ENCODE assay signal across 18 mouse cellular contexts in genomic region chrX:52694392-52694791, GRCm38 (mm10).
A peak's percentile ranks its signal among the peaks of the same experiment; 100 is the strongest.
DNase-seq lines count a peak whose midpoint lies in the region; ATAC-seq and TF ChIP-seq lines count a peak whose summit lies in the region.
"Had no signal": no experiment of that assay in that cellular context is flagged by ENCODE, and none has a peak within 500 bp of the region (broad histone marks: within the 10 kb centered on the region; RNA-seq: fewer than 3 reads in every experiment).

No protein-coding gene starts in this region.

- peak; percentile 46 for TF ChIP-seq CTCF in forebrain, postnatal 0 days (IDR thresholded peaks at IDR 0.05; ENCODE audit: low read depth)

- no peak overlapping the region for H3K27ac ChIP-seq in forebrain, postnatal 0 days (ENCODE audit: low read depth, low read length)
- no peak overlapping the region for H3K27ac ChIP-seq in forebrain, embryonic 15.5 days (replicated peaks)
- no peak overlapping the region for H3K27ac ChIP-seq in limb, embryonic 14.5 days (replicated peaks; ENCODE audit: low read depth, low read length)
- H3K27ac ChIP-seq in limb, embryonic 10.5 days = no peak overlapping the region
- H3K27ac ChIP-seq in embryonic facial prominence, embryonic 14.5 days (replicated peaks; ENCODE audit: low read depth, low read length) = no peak overlapping the region
- H3K27ac ChIP-seq: hindbrain, embryonic 10.5 days; lung, embryonic 15.5 days; midbrain, embryonic 12.5 days; neural tube, embryonic 13.5 days had no signal

- no peaks in the 10 kb centered on the region for H3K4me1 ChIP-seq in forebrain, postnatal 0 days (ENCODE audit: insufficient read depth)
- H3K4me1 ChIP-seq in forebrain, embryonic 15.5 days = no peaks in the 10 kb centered on the region
- H3K4me1 ChIP-seq in limb, embryonic 14.5 days (ENCODE audit: control insufficient read depth, insufficient read depth, low read length) = no peaks in the 10 kb centered on the region
- no peaks in the 10 kb centered on the region for H3K4me1 ChIP-seq in limb, embryonic 10.5 days
- H3K4me1 ChIP-seq in embryonic facial prominence, embryonic 14.5 days (ENCODE audit: control insufficient read depth, insufficient read depth, low read length) = no peaks in the 10 kb centered on the region
- H3K4me1 ChIP-seq: hindbrain, embryonic 10.5 days; lung, embryonic 15.5 days; midbrain, embryonic 12.5 days; neural tube, embryonic 13.5 days had no signal

- H3K9ac ChIP-seq in forebrain, postnatal 0 days = no peak overlapping the region
- no peak overlapping the region for H3K9ac ChIP-seq in forebrain, embryonic 15.5 days (replicated peaks)
- no peak overlapping the region for H3K9ac ChIP-seq in limb, embryonic 14.5 days (ENCODE audit: low read depth, low read length, severe bottlenecking)
- no peak overlapping the region for H3K9ac ChIP-seq in embryonic facial prominence, embryonic 14.5 days (ENCODE audit: low read depth, low read length)
- H3K9ac ChIP-seq: lung, embryonic 15.5 days; midbrain, embryonic 12.5 days; neural tube, embryonic 13.5 days had no signal

- ATAC-seq in forebrain, postnatal 0 days = no peak
- no peak for ATAC-seq in forebrain, embryonic 15.5 days (replicated peaks)
- ATAC-seq in limb, embryonic 14.5 days (ENCODE audit: low FRiP score, low read depth) = no peak
- ATAC-seq in embryonic facial prominence, embryonic 14.5 days (ENCODE audit: low read depth) = no peak

- H3K4me2 ChIP-seq in forebrain, postnatal 0 days (ENCODE audit: low read depth) = no peak overlapping the region
- no peak overlapping the region for H3K4me2 ChIP-seq in forebrain, embryonic 15.5 days (replicated peaks)
- no peak overlapping the region for H3K4me2 ChIP-seq in limb, embryonic 14.5 days (replicated peaks; ENCODE audit: low read depth, low read length, severe bottlenecking)
- H3K4me2 ChIP-seq in embryonic facial prominence, embryonic 14.5 days (ENCODE audit: low read depth, low read length) = no peak overlapping the region
- H3K4me2 ChIP-seq: heart, embryonic 11.5 days; lung, embryonic 15.5 days; midbrain, embryonic 12.5 days; neural tube, embryonic 13.5 days had no signal

- DNase-seq in forebrain, postnatal 0 days = peak; percentile 1
- DNase-seq in limb, embryonic 14.5 days (ENCODE audit: low spot score) = peak; percentile 52
- no peak for DNase-seq in limb, embryonic 10.5 days (ENCODE audit: low spot score)
- DNase-seq in CD4-positive, CD25-positive, alpha-beta regulatory T cell, adult 2 months (ENCODE audit: low read depth, low spot score) = peak; percentile 13
- DNase-seq in embryonic facial prominence, embryonic 14.5 days (ENCODE audit: low spot score) = peak; percentile 49
- DNase-seq in kidney, postnatal 36 days = no peak
- no peak for DNase-seq in c-Kit-positive CD71-positive TER-119-positive erythroid progenitor cells, embryonic 14.5 days (ENCODE audit: low spot score)
- DNase-seq: adrenal gland, adult 2 months; cerebellum, postnatal 36 days; kidney, adult 9 months; layer of hippocampus, adult 9-11 months; thymus, postnatal 25 days had no signal

- H3K4me3 ChIP-seq in forebrain, postnatal 0 days (ENCODE audit: low read depth, low read length) = no peak overlapping the region
- no peak overlapping the region for H3K4me3 ChIP-seq in forebrain, embryonic 15.5 days
- no peak overlapping the region for H3K4me3 ChIP-seq in limb, embryonic 14.5 days (replicated peaks; ENCODE audit: low read length)
- H3K4me3 ChIP-seq in limb, embryonic 10.5 days = no peak overlapping the region
- H3K4me3 ChIP-seq in embryonic facial prominence, embryonic 14.5 days (ENCODE audit: low read depth, low read length) = no peak overlapping the region
- H3K4me3 ChIP-seq: hindbrain, embryonic 10.5 days; lung, embryonic 15.5 days; midbrain, embryonic 12.5 days; neural tube, embryonic 13.5 days had no signal

- TF ChIP-seq POLR2A in limb, embryonic 14.5 days (IDR thresholded peaks at IDR 0.05; ENCODE audit: borderline replicate concordance, extremely low read depth, insufficient read depth, insufficient read length) = no peak

- H3K9me3 ChIP-seq in forebrain, postnatal 0 days (ENCODE audit: low read length) = no peaks in the 10 kb centered on the region
- no peaks in the 10 kb centered on the region for H3K9me3 ChIP-seq in forebrain, embryonic 15.5 days
- H3K9me3 ChIP-seq in limb, embryonic 14.5 days (ENCODE audit: control insufficient read depth, low read length) = no peaks in the 10 kb centered on the region
- no peaks in the 10 kb centered on the region for H3K9me3 ChIP-seq in limb, embryonic 10.5 days (replicated peaks)
- H3K9me3 ChIP-seq in embryonic facial prominence, embryonic 14.5 days (ENCODE audit: control insufficient read depth, low read length) = no peaks in the 10 kb centered on the region
- H3K9me3 ChIP-seq: hindbrain, embryonic 10.5 days; lung, embryonic 15.5 days; midbrain, embryonic 12.5 days; neural tube, embryonic 13.5 days had no signal

- H3K36me3 ChIP-seq in forebrain, postnatal 0 days (ENCODE audit: insufficient read depth) = no peaks in the 10 kb centered on the region
- no peaks in the 10 kb centered on the region for H3K36me3 ChIP-seq in forebrain, embryonic 15.5 days
- no peaks in the 10 kb centered on the region for H3K36me3 ChIP-seq in limb, embryonic 14.5 days (ENCODE audit: control insufficient read depth, insufficient read depth, low read length)
- H3K36me3 ChIP-seq in limb, embryonic 10.5 days = no peaks in the 10 kb centered on the region
- H3K36me3 ChIP-seq in embryonic facial prominence, embryonic 14.5 days (ENCODE audit: control insufficient read depth, insufficient read depth, low read length) = no peaks in the 10 kb centered on the region
- H3K36me3 ChIP-seq: hindbrain, embryonic 10.5 days; lung, embryonic 15.5 days; midbrain, embryonic 12.5 days; neural tube, embryonic 13.5 days had no signal

- WGBS in forebrain, postnatal 0 days = 51% methylated on average over 2 of the region's 2 CpGs
- WGBS in forebrain, embryonic 15.5 days = 51% methylated on average over 2 of the region's 2 CpGs
- WGBS in limb, embryonic 14.5 days = 37% methylated on average over 2 of the region's 2 CpGs
- 45% methylated on average over 2 of the region's 2 CpGs for WGBS in limb, embryonic 10.5 days
- WGBS in embryonic facial prominence, embryonic 14.5 days = 23% methylated on average over 2 of the region's 2 CpGs

- no peaks in the 10 kb centered on the region for H3K27me3 ChIP-seq in forebrain, postnatal 0 days (ENCODE audit: insufficient read depth, low read length)
- H3K27me3 ChIP-seq in forebrain, embryonic 15.5 days = no peaks in the 10 kb centered on the region
- no peaks in the 10 kb centered on the region for H3K27me3 ChIP-seq in limb, embryonic 14.5 days (ENCODE audit: control insufficient read depth, insufficient read depth, low read length)
- 0 out of 2 replicates have a peak, but pooled peaks cover 15% of the 10 kb centered on the region for H3K27me3 ChIP-seq in limb, embryonic 10.5 days (ENCODE audit: low read depth, poor library complexity, severe bottlenecking)
- peaks cover 4% of the 10 kb centered on the region; the same call in 1 of the 2 replicates for H3K27me3 ChIP-seq in embryonic facial prominence, embryonic 14.5 days (replicated peaks; ENCODE audit: control insufficient read depth, insufficient read depth, low read length)
- H3K27me3 ChIP-seq: lung, embryonic 15.5 days; midbrain, embryonic 12.5 days; neural tube, embryonic 13.5 days had no signal

Comparison
In these comparisons a context has a peak if more than half of its experiments do, and no peak if none do; other contexts are left out.
1. DNase-seq: peak in forebrain, postnatal 0 days (single experiment), limb, embryonic 14.5 days (single experiment), CD4-positive, CD25-positive, alpha-beta regulatory T cell, adult 2 months (single experiment) and embryonic facial prominence, embryonic 14.5 days (single experiment); none in limb, embryonic 10.5 days (single experiment), kidney, postnatal 36 days (0 of 2) and c-Kit-positive CD71-positive TER-119-positive erythroid progenitor cells, embryonic 14.5 days (single experiment).